Mouse (Mus musculus): ENCODE data around the gene Sgf29. TPM values are rescaled to one million over a fixed set of nuclear protein-coding genes. Genes with fewer than 3 reads are reported as not detected.
"Not testable (repeated sequence)": the region's sequence is repeated elsewhere in the genome, so short reads cannot be mapped to it uniquely, and the experiment has no call there.

Sgf29 gene
- total RNA-seq, 2 experiments from 2014 or later, result 29.1 to 33.1 TPM

- DNase-seq (ENCODE audit: low spot score), result no peak
These were observed 29.6 kb downstream of the Sgf29 start for GRCm38 (mm10) chr7:126678545-126679341.

- DNase-seq (ENCODE audit: low spot score), result no peak
These were observed 30.6 kb downstream of the Sgf29 start for GRCm38 (mm10) chr7:126679683-126680082.

- no peak for DNase-seq (ENCODE audit: low spot score)
These were observed 32.1 kb downstream of the Sgf29 start for GRCm38 (mm10) chr7:126681221-126681620.

GRCm38 (mm10) chr7:126688156-126688555 is 39.0 kb downstream of the Sgf29 start:
- DNase-seq (ENCODE audit: low spot score), result not testable (repeated sequence)

GRCm38 (mm10) chr7:126689021-126689420 is 39.9 kb downstream of the Sgf29 start:
- DNase-seq (ENCODE audit: low spot score), result no peak

GRCm38 (mm10) chr7:126690737-126691136 is 41.6 kb downstream of the Sgf29 start:
- no peak for DNase-seq (ENCODE audit: low spot score)

- no peak for DNase-seq (ENCODE audit: low spot score)
These were observed 42.6 kb downstream of the Sgf29 start for GRCm38 (mm10) chr7:126691676-126692075.

GRCm38 (mm10) chr7:126692426-126692825 is 43.3 kb downstream of the Sgf29 start:
- DNase-seq (ENCODE audit: low spot score), result no peak

- peak; percentile 88 for DNase-seq (ENCODE audit: low spot score)
These were observed 44.1 kb downstream of the Sgf29 start for GRCm38 (mm10) chr7:126693256-126693655.

GRCm38 (mm10) chr7:126693781-126694180 is 44.7 kb downstream of the Sgf29 start:
- no peak for DNase-seq (ENCODE audit: low spot score)

GRCm38 (mm10) chr7:126694441-126695051 is 45.4 kb downstream of the Sgf29 start:
- no peak for DNase-seq (ENCODE audit: low spot score)

- DNase-seq (ENCODE audit: low spot score), result peak; percentile 67
These were observed 46.1 kb downstream of the Sgf29 start, which contains the start of gene Bola2 for GRCm38 (mm10) chr7:126695210-126695611. Bola2 (plus strand) TSS chr7:126695401.

GRCm38 (mm10) chr7:126695631-126696207 is 46.6 kb downstream of the Sgf29 start, which contains the start of gene Slx1b:
Slx1b (minus strand) TSS chr7:126695784.
- DNase-seq (ENCODE audit: low spot score), result peak; percentile 96

- no peak for DNase-seq (ENCODE audit: low spot score)
These were observed 47.2 kb downstream of the Sgf29 start for GRCm38 (mm10) chr7:126696303-126696702.

GRCm38 (mm10) chr7:126696886-126697285 is 47.8 kb downstream of the Sgf29 start:
- no peak for DNase-seq (ENCODE audit: low spot score)

- DNase-seq (ENCODE audit: low spot score), result no peak
These were observed 48.7 kb downstream of the Sgf29 start for GRCm38 (mm10) chr7:126697838-126698237.

GRCm38 (mm10) chr7:126700063-126701015 is 51.2 kb downstream of the Sgf29 start:
- DNase-seq (ENCODE audit: low spot score), result no peak

- peak; percentile 87 for DNase-seq (ENCODE audit: low spot score)
These were observed 52.0 kb downstream of the Sgf29 start for GRCm38 (mm10) chr7:126701070-126701469.

GRCm38 (mm10) chr7:126701559-126702357 is 52.6 kb downstream of the Sgf29 start:
- DNase-seq (ENCODE audit: low spot score), result no peak

- DNase-seq (ENCODE audit: low spot score), result no peak
These were observed 53.2 kb downstream of the Sgf29 start for GRCm38 (mm10) chr7:126702358-126702757.

All from gastrocnemius, adult 18-20 months (tissue).